Mouse (Mus musculus) 3T3-L1 (cell line): ENCODE results near the gene Vegfa.

Experiments used
- DNase-seq: peaks from one replicate; pipeline ENCODE4 v3.0.0-alpha.2; 2015; ENCODE audit warnings: low read depth, low spot score

The Vegfa gene

GRCm38 (mm10) chr17:46032257-46032991 is at the start of gene Vegfa:
Gene Vegfa (minus strand): TSS chr17:46032369.
- DNase-seq = peak; percentile 90

- no peak for DNase-seq
Observed at GRCm38 (mm10) chr17:46081657-46082056, 49.5 kb upstream of the Vegfa start.

GRCm38 (mm10) chr17:46081042-46081441 is 48.9 kb upstream of the Vegfa start:
- DNase-seq = no peak

- no peak for DNase-seq
Observed at GRCm38 (mm10) chr17:46080388-46080787, 48.2 kb upstream of the Vegfa start.

GRCm38 (mm10) chr17:46079037-46079436 is 46.9 kb upstream of the Vegfa start:
- DNase-seq = no peak

GRCm38 (mm10) chr17:46077921-46078534 is 45.9 kb upstream of the Vegfa start:
- no peak for DNase-seq

- DNase-seq = no peak
Observed at GRCm38 (mm10) chr17:46076260-46076551, 44.0 kb upstream of the Vegfa start.

GRCm38 (mm10) chr17:46075551-46076259 is 43.5 kb upstream of the Vegfa start:
- DNase-seq = no peak

- DNase-seq = peak; percentile 45
Observed at GRCm38 (mm10) chr17:46075116-46075485, 42.9 kb upstream of the Vegfa start.

GRCm38 (mm10) chr17:46074398-46075115 is 42.4 kb upstream of the Vegfa start:
- no peak for DNase-seq

- DNase-seq = peak; percentile 72
Observed at GRCm38 (mm10) chr17:46073730-46074301, 41.6 kb upstream of the Vegfa start.

- DNase-seq = peak; percentile 45
Observed at GRCm38 (mm10) chr17:46071531-46071930, 39.4 kb upstream of the Vegfa start.

- peak; percentile 62 for DNase-seq
Observed at GRCm38 (mm10) chr17:46070046-46070445, 37.9 kb upstream of the Vegfa start.

GRCm38 (mm10) chr17:46063974-46064312 is 31.8 kb upstream of the Vegfa start:
- DNase-seq = no peak

- DNase-seq = no peak
Observed at GRCm38 (mm10) chr17:46063283-46063973, 31.3 kb upstream of the Vegfa start.

- DNase-seq = no peak
Observed at GRCm38 (mm10) chr17:46060253-46060652, 28.1 kb upstream of the Vegfa start.

GRCm38 (mm10) chr17:46059226-46059825 is 27.2 kb upstream of the Vegfa start:
- DNase-seq = no peak

GRCm38 (mm10) chr17:46056288-46056687 is 24.1 kb upstream of the Vegfa start:
- no peak for DNase-seq

- no peak for DNase-seq
Observed at GRCm38 (mm10) chr17:46055736-46056135, 23.6 kb upstream of the Vegfa start.

- no peak for DNase-seq
Observed at GRCm38 (mm10) chr17:46053291-46053842, 21.2 kb upstream of the Vegfa start.

GRCm38 (mm10) chr17:46052146-46052545 is 20.0 kb upstream of the Vegfa start:
- no peak for DNase-seq
